Mouse (Mus musculus): ENCODE results near the gene Mindy4. TPM values are rescaled to one million over a fixed set of nuclear protein-coding genes. Genes with fewer than 3 reads are reported as not detected.
"Not testable (repeated sequence)": the region's sequence is repeated elsewhere in the genome, so short reads cannot be mapped to it uniquely, and the experiment has no call there.

Gene Mindy4
- total and polyA plus RNA-seq, 3 experiments = 0.05 TPM; not detected in 2

DNA sequence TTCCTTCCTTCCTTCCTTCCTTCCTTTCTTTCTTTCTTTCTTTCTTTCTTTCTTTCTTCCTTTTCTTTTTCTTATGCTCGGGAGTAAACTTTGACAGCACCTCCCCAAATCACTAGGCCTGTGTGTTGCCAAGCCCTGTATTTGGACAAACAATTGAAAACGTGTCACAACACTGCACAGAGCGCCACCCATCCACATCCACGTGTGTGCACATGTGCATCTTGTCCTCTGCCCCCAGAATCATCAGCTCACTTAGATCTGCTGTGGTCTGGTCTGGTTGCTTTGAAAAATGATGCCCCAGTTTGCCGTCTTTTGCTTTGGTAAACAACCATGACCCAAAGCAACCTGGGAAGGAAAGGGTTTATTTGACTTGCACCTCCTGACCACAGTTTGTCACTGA lies 27.3 kb upstream of the Mindy4 start:
- Histone ChIP-seq H3K4me1 (ENCODE audit: insufficient read depth, low read depth, low read length) (no peaks in the 10 kb centered on the region), H3K9me3 (replicated peaks) (no peaks in the 10 kb centered on the region), H3K36me3 (replicated peaks) (no peaks in the 10 kb centered on the region), H3K27me3 (ENCODE audit: insufficient read depth, low read length) (0 out of 2 replicates have a peak, but pooled peaks cover 2% of the 10 kb centered on the region), H3K4me3 (ENCODE audit: low read depth, low read length) (no peak overlapping the region)
- no peak for ATAC-seq (ENCODE audit: extremely low read depth, insufficient number of reproducible peaks, low FRiP score, poor library complexity, severe bottlenecking)
- TF ChIP-seq GATA1 (IDR thresholded peaks at IDR 0.05; ENCODE audit: borderline replicate concordance, low read length) (no peak), GATA2 (IDR thresholded peaks at IDR 0.05; ENCODE audit: borderline replicate concordance, low read depth, low read length) (no peak), POLR2AphosphoS5 (IDR thresholded peaks at IDR 0.05; ENCODE audit: insufficient replicate concordance, low read depth, low read length) (no peak), TAL1 (conservative IDR thresholded peaks at IDR 0.05; ENCODE audit: low read depth, low read length) (no peak), CTCF (IDR thresholded peaks at IDR 0.05; ENCODE audit: low read depth, low read length) (no peak)
- DNase-seq (ENCODE audit: low spot score) = no peak

DNA sequence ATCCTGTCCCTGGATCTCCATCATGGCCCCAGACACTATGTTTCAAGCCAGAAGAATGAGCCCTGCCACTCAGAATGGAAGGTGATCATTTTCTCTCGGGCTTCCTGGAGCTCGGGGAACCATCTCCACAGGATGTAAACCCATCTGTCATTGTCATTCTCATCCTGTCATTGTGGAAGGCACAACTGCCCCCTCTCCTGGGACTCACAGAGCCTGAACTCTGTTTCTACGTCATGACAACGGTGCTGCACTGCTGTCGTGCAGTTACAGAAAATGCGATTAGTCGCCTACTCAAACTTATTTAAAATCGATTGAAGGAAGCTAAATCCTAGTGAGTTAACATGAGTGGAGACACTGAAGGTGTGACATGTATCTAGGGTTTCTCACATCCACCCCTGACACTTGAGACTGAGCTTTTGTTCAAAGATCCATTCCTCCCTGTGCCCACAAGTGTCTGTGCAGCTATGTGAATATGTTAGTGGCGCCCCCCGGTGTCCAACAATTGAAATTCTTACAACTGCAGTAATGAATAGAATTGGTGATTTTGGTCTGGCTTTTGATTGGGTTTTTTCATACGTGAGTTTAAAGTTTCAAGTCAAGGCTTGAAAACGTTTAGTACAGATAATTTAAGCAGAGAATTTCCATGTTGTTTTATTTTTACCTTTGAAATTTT lies 26.0 kb upstream of the Mindy4 start:
- TF ChIP-seq GATA2 (IDR thresholded peaks at IDR 0.05; ENCODE audit: borderline replicate concordance, low read depth, low read length) (no peak), TAL1 (conservative IDR thresholded peaks at IDR 0.05; ENCODE audit: low read depth, low read length) (no peak), GATA1 (IDR thresholded peaks at IDR 0.05; ENCODE audit: borderline replicate concordance, low read length) (no peak), POLR2AphosphoS5 (IDR thresholded peaks at IDR 0.05; ENCODE audit: insufficient replicate concordance, low read depth, low read length) (no peak), CTCF (IDR thresholded peaks at IDR 0.05; ENCODE audit: low read depth, low read length) (no peak)
- DNase-seq (ENCODE audit: low spot score) (no peak), ATAC-seq (ENCODE audit: extremely low read depth, insufficient number of reproducible peaks, low FRiP score, poor library complexity, severe bottlenecking) (no peak)
- no peaks in the 10 kb centered on the region for H3K36me3 ChIP-seq (replicated peaks)
- no peak overlapping the region for H3K4me3 ChIP-seq (ENCODE audit: low read depth, low read length)
- H3K27me3 ChIP-seq (ENCODE audit: insufficient read depth, low read length) = 0 out of 2 replicates have a peak, but pooled peaks cover 2% of the 10 kb centered on the region
- H3K9me3 ChIP-seq (replicated peaks) = no peaks in the 10 kb centered on the region
- H3K4me1 ChIP-seq (ENCODE audit: insufficient read depth, low read depth, low read length) = no peaks in the 10 kb centered on the region

DNA sequence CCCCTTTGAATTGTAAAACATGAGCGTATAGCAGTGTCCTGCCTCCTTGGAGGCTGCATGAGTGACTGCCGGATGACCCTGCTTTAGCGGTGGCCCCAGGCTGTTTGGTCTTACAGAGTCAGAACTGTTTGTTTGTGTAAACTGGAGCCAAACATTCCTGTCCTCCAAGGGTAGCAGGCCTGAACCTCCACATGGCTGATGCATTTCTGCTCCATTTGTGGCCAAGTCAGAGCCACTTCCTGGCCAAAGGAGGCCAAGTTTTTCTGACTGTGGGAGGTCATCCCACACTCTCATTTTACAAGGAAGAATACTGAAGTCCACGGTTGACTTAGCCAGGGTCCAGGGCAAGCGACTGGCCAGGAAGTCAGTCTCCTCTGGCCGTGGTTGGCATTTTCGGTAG lies 23.6 kb upstream of the Mindy4 start:
- no peaks in the 10 kb centered on the region for H3K4me1 ChIP-seq (ENCODE audit: insufficient read depth, low read depth, low read length)
- no peaks in the 10 kb centered on the region for H3K36me3 ChIP-seq (replicated peaks)
- H3K4me3 ChIP-seq (ENCODE audit: low read depth, low read length) = no peak overlapping the region
- 0 out of 2 replicates have a peak, but pooled peaks cover 2% of the 10 kb centered on the region for H3K27me3 ChIP-seq (ENCODE audit: insufficient read depth, low read length)
- DNase-seq (ENCODE audit: low spot score) = no peak
- no peak for ATAC-seq (ENCODE audit: extremely low read depth, insufficient number of reproducible peaks, low FRiP score, poor library complexity, severe bottlenecking)
- H3K9me3 ChIP-seq (replicated peaks) = peaks cover 3% of the 10 kb centered on the region; the same call in 1 of the 2 replicates
- TF ChIP-seq CTCF (IDR thresholded peaks at IDR 0.05; ENCODE audit: low read depth, low read length) (no peak), TAL1 (conservative IDR thresholded peaks at IDR 0.05; ENCODE audit: low read depth, low read length) (no peak)

DNA sequence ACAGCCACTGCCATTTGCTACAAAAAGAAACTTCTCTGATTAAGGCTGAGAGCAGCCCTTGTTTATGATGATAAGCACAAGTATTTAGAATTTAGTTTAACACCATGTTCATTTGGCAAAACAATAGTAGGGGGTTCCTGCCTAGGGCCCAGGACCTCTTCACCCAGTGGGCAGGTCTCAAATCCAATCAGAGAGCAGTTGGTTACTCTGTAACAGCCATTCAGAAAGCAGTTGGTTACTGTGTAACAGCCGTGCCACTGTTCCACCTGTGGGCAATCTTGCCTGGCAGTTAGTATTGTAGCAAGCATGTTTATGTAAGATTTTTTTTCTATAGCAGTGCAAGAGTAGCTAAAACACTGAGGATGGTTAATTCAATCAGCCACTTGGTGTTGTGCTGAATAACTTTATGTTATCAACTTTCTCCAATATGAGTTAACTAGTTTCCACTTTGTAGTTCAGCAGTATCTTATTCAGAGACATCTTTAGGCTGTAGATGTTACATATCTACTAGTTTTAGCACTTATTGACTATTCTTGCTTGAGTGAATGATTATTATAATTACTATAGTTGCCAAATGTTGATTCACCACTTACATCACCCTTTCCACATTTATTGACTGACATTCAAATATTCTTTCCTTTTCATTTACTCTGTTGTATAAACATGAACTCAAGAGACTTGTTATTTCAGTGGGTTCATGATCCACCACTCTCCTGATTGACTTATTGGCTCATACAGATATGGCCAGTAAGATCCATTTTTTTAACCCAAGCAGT lies 20.3 kb upstream of the Mindy4 start:
- H3K4me1 ChIP-seq (ENCODE audit: insufficient read depth, low read depth, low read length) = no peaks in the 10 kb centered on the region
- no peaks in the 10 kb centered on the region for H3K27me3 ChIP-seq (ENCODE audit: insufficient read depth, low read length)
- ATAC-seq (ENCODE audit: extremely low read depth, insufficient number of reproducible peaks, low FRiP score, poor library complexity, severe bottlenecking) (no peak), DNase-seq (ENCODE audit: low spot score) (no peak)
- H3K36me3 ChIP-seq (replicated peaks) = no peaks in the 10 kb centered on the region
- peaks cover 3% of the 10 kb centered on the region; the same call in 1 of the 2 replicates for H3K9me3 ChIP-seq (replicated peaks)
- H3K4me3 ChIP-seq (ENCODE audit: low read depth, low read length) = no peak overlapping the region
- TF ChIP-seq CTCF (IDR thresholded peaks at IDR 0.05; ENCODE audit: low read depth, low read length) = no peak
- TF ChIP-seq POLR2AphosphoS5 (IDR thresholded peaks at IDR 0.05; ENCODE audit: insufficient replicate concordance, low read depth, low read length) = no peak
- no peak for TF ChIP-seq GATA2 (IDR thresholded peaks at IDR 0.05; ENCODE audit: borderline replicate concordance, low read depth, low read length)
- TF ChIP-seq GATA1 (IDR thresholded peaks at IDR 0.05; ENCODE audit: borderline replicate concordance, low read length) = no peak
- TF ChIP-seq TAL1 (conservative IDR thresholded peaks at IDR 0.05; ENCODE audit: low read depth, low read length) = no peak

DNA sequence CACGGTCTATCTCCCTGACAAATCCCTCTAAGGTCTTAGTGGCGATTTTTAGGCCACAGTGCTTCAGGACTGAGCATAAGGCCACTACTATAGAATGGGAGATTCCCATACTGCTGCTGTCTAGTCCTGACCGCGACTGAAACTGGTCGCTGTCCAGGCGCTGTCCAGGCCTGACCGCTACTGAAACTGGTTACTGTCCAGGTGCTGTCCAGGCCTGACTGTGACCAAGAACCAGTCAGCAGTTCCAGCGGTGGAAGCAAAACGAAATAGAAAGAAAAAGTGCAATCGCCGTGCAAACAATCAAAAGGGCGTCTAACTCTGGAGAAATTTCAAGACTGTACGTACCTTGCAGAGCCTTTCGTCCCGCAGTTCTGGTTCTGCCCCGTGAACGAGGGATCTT lies 15.4 kb upstream of the Mindy4 start:
- ATAC-seq (ENCODE audit: extremely low read depth, insufficient number of reproducible peaks, low FRiP score, poor library complexity, severe bottlenecking) = not testable (repeated sequence)

DNA sequence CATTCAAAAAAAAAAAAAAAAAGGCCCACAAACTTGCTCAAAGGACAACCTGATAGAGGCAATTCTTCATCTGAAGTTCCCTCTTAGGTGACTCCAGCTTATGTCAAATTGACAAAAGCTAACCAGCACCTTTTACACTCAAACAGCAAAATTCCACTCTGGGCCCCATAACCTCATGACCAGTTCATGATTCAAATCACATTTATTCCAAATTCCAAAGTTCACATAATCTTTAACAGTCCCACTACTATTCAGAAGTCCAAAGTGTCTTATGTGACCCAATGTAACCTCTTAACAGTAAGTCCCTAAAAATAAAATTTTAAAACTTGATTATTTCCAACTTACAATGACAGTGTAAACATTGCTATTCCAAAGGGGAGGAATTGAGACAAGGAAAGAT lies 13.8 kb upstream of the Mindy4 start:
- TF ChIP-seq POLR2AphosphoS5 (IDR thresholded peaks at IDR 0.05; ENCODE audit: insufficient replicate concordance, low read depth, low read length) (no peak), CTCF (IDR thresholded peaks at IDR 0.05; ENCODE audit: low read depth, low read length) (no peak), TAL1 (conservative IDR thresholded peaks at IDR 0.05; ENCODE audit: low read depth, low read length) (no peak), GATA1 (IDR thresholded peaks at IDR 0.05; ENCODE audit: borderline replicate concordance, low read length) (no peak), GATA2 (IDR thresholded peaks at IDR 0.05; ENCODE audit: borderline replicate concordance, low read depth, low read length) (no peak)
- Histone ChIP-seq H3K4me3 (ENCODE audit: low read depth, low read length) (no peak overlapping the region), H3K27me3 (ENCODE audit: insufficient read depth, low read length) (peaks cover 2% of the 10 kb centered on the region; the same call in 1 of the 2 replicates), H3K9me3 (replicated peaks) (0 out of 2 replicates have a peak, but pooled peaks cover 2% of the 10 kb centered on the region), H3K36me3 (replicated peaks) (no peaks in the 10 kb centered on the region), H3K4me1 (ENCODE audit: insufficient read depth, low read depth, low read length) (no peaks in the 10 kb centered on the region)
- ATAC-seq (ENCODE audit: extremely low read depth, insufficient number of reproducible peaks, low FRiP score, poor library complexity, severe bottlenecking) = no peak
- no peak for DNase-seq (ENCODE audit: low spot score)

More for the DNA sequence above, 15.4 kb upstream of the Mindy4 start:
- H3K36me3 ChIP-seq (replicated peaks); H3K4me3 ChIP-seq (ENCODE audit: low read depth, low read length); H3K27me3 ChIP-seq (ENCODE audit: insufficient read depth, low read length); DNase-seq (ENCODE audit: low spot score); H3K9me3 ChIP-seq (replicated peaks); H3K4me1 ChIP-seq (ENCODE audit: insufficient read depth, low read depth, low read length): not testable (repeated sequence)

All from G1E (cell line).